Mouse (Mus musculus) stomach, postnatal 0 days (tissue): ENCODE measurements around the gene Wipi1. TPM values are rescaled to one million over a fixed set of nuclear protein-coding genes. Genes with fewer than 3 reads are reported as not detected.

Source experiments
- ATAC-seq: fragments of 200-750 bp; cut with Nextera tagmentation; 2 replicates; pipeline ENCODE4 v1.8.0; 2017; ENCODE audit not compliant: low FRiP score, low TSS enrichment
- DNase-seq: peaks from one replicate; pipeline ENCODE4 v3.0.0-alpha.2; 2016; ENCODE audit warnings: low spot score
- H3K27ac ChIP-seq: fragments of 300-500 bp; sonication (generic); replicated peaks from 2 replicates; pipeline ENCODE4 v1.5.1; 2014; ENCODE audit warnings: mild to moderate bottlenecking, control low read depth
- H3K27me3 ChIP-seq: fragments of 300-500 bp; sonication (generic); 2 replicates; pipeline ENCODE4 v1.6.1; 2014; ENCODE audit warnings: low read length; ENCODE audit not compliant: control insufficient read depth, insufficient read depth
- H3K36me3 ChIP-seq: fragments of 300-500 bp; sonication (generic); 2 replicates; pipeline ENCODE4 v1.6.1; 2014; ENCODE audit warnings: low read length, mixed read lengths; ENCODE audit not compliant: control insufficient read depth, insufficient read depth
- H3K4me1 ChIP-seq: fragments of 300-500 bp; sonication (generic); replicated peaks from 2 replicates; pipeline ENCODE4 v1.6.1; 2014; ENCODE audit warnings: antibody characterized with exemption; ENCODE audit not compliant: control insufficient read depth, insufficient read depth
- H3K4me2 ChIP-seq: fragments of 300-500 bp; sonication (generic); replicated peaks from 2 replicates; pipeline ENCODE4 v1.6.1; 2014; ENCODE audit warnings: low read depth, mild to moderate bottlenecking, control low read depth, moderate library complexity
- H3K4me3 ChIP-seq: fragments of 300-500 bp; sonication (generic); 2 replicates; pipeline ENCODE4 v1.5.1; 2014; ENCODE audit warnings: low read depth, low read length, control low read depth
- H3K9ac ChIP-seq: fragments of 300-500 bp; sonication (generic); 2 replicates; pipeline ENCODE4 v1.6.1; 2014; ENCODE audit warnings: mild to moderate bottlenecking, low read length, control low read depth, mixed read lengths
- H3K9me3 ChIP-seq: fragments of 300-500 bp; sonication (generic); 2 replicates; pipeline ENCODE4 v1.6.1; 2016; ENCODE audit warnings: low read length; ENCODE audit not compliant: control insufficient read depth
- CTCF ChIP-seq: IDR thresholded peaks from 2 replicates; pipeline ENCODE4 v1.5.1; 2016; ENCODE audit warnings: antibody characterized with exemption, low read depth, mild to moderate bottlenecking, moderate library complexity
- EP300 ChIP-seq: optimal IDR thresholded peaks from 2 replicates; pipeline ENCODE3; 2016; ENCODE audit warnings: antibody characterized with exemption
- WGBS: fragments of 180-500 bp; shearing (Covaris S2); extraction: QIAGEN DNeasy Blood & Tissue Kit; methylation state at CpG from one replicate; pipeline ENCODE4 v1.1.7; 2014; 5-methylcytosine and 5-hydroxymethylcytosine counted together
- polyA plus RNA-seq: library from polyadenylated mRNA; unstranded; fragments of >200 nt; fragmentation: Nextera tagmentation; extraction: Ambion mirVana; gene quantifications from 2 replicates; pipeline ENCODE4 v1.2.1, GENCODE M21; 2015

The Wipi1 gene
- polyA plus RNA-seq, 1 experiment from 2014 or later, result 40.5 TPM

GRCm38 (mm10) chr11:109524869-109525268 lies 86.9 kb downstream of the Wipi1 start:
- H3K4me1 ChIP-seq, result no peaks in the 10 kb centered on the region
- H3K9me3 ChIP-seq, result no peaks in the 10 kb centered on the region
- no peak for TF ChIP-seq CTCF
- no peak for TF ChIP-seq EP300
- no peaks in the 10 kb centered on the region for H3K27me3 ChIP-seq
- no peak overlapping the region for H3K4me2 ChIP-seq
- DNase-seq, result no peak
- no peak overlapping the region for H3K9ac ChIP-seq
- H3K27ac ChIP-seq, result no peak overlapping the region
- 74% methylated on average over 5 of the region's 5 CpGs for WGBS
- no peaks in the 10 kb centered on the region for H3K36me3 ChIP-seq
- H3K4me3 ChIP-seq, result no peak overlapping the region
- no peak for ATAC-seq

Other genes with a start within 250 kb of the Wipi1 start
- gene Gna13, start 249.1 kb downstream of the Wipi1 start, polyA plus RNA-seq, result 46.5 and 49.5 TPM in 2 replicates
- gene 9930022D16Rik, start 198.1 kb downstream of the Wipi1 start, polyA plus RNA-seq, result not detected in 2 replicates
- 21.5 and 22.1 TPM in 2 replicates for gene Amz2, start 186.0 kb downstream of the Wipi1 start, polyA plus RNA-seq
- gene Arsg, start 138.6 kb downstream of the Wipi1 start, polyA plus RNA-seq, result 3.2 and 3.5 TPM in 2 replicates
- 10.4 and 11.9 TPM in 2 replicates for gene Slc16a6, start 138.4 kb downstream of the Wipi1 start, polyA plus RNA-seq
- gene Prkar1a, start 37.4 kb upstream of the Wipi1 start, polyA plus RNA-seq, result 176 and 177 TPM in 2 replicates
- 3.9 and 4.8 TPM in 2 replicates for gene Fam20a, start 110.3 kb upstream of the Wipi1 start, polyA plus RNA-seq
- not detected in 2 replicates for gene 1700012B07Rik, start 216.1 kb upstream of the Wipi1 start, polyA plus RNA-seq